Mouse (Mus musculus): Measurements from ENCODE around the gene Ror1.

- TF ChIP-seq POLR2A (IDR thresholded peaks at IDR 0.05; ENCODE audit: borderline replicate concordance, extremely low read depth, insufficient read depth, insufficient read length, poor library complexity, severe bottlenecking) = no peak
- no peak for TF ChIP-seq CTCF (IDR thresholded peaks at IDR 0.05; ENCODE audit: borderline replicate concordance, extremely low read depth, insufficient read depth, insufficient read length)
These were observed 27.9 kb downstream of the Ror1 start for GRCm38 (mm10) chr4:100123519-100123918.

All from brain, embryonic 14.5 days (tissue).